Mouse (Mus musculus) C2C12 (cell line): ENCODE measurements around the gene Tnnt3. TPM values are rescaled to one million over a fixed set of nuclear protein-coding genes. Genes with fewer than 3 reads are reported as not detected.

Source experiments
- H3K27me3 ChIP-seq: one replicate; pipeline ENCODE4 v1.6.1; 2011; ENCODE audit not compliant: control insufficient read depth, insufficient read depth, insufficient read length
- H3K36me3 ChIP-seq: one replicate; pipeline ENCODE4 v1.6.1; 2011; ENCODE audit not compliant: control insufficient read depth, insufficient read depth
- H3K4me3 ChIP-seq: one replicate; pipeline ENCODE4 v1.5.1; 2011; ENCODE audit warnings: mild to moderate bottlenecking, control low read depth; ENCODE audit not compliant: poor library complexity, insufficient read depth, severe bottlenecking
- H3K79me2 ChIP-seq: one replicate; pipeline ENCODE4 v1.6.1; 2011; ENCODE audit not compliant: control insufficient read depth, insufficient read depth
- H3K79me3 ChIP-seq: one replicate; pipeline ENCODE4 v1.6.1; 2011; ENCODE audit warnings: low read depth, control low read depth
- H3ac ChIP-seq: one replicate; pipeline ENCODE3; 2011; ENCODE audit warnings: low read depth; ENCODE audit not compliant: control insufficient read depth, insufficient read length
- CEBPB ChIP-seq: IDR thresholded peaks from one replicate; pipeline ENCODE4 v1.6.1; 2011; ENCODE audit warnings: low read depth, mild to moderate bottlenecking, control low read depth, moderate library complexity
- CTCF ChIP-seq: IDR thresholded peaks from one replicate; pipeline ENCODE4 v1.5.1; 2011; ENCODE audit not compliant: control insufficient read depth, insufficient read depth, insufficient read length
- FOSL1 ChIP-seq: IDR thresholded peaks from one replicate; pipeline ENCODE4 v1.8.0; 2011; ENCODE audit warnings: mild to moderate bottlenecking, low read length; ENCODE audit not compliant: poor library complexity, insufficient read depth, severe bottlenecking
- MAX ChIP-seq: IDR thresholded peaks from one replicate; pipeline ENCODE4 v1.6.1; 2011; ENCODE audit warnings: mild to moderate bottlenecking, control low read depth
- MYOD1 ChIP-seq: IDR thresholded peaks from one replicate; pipeline ENCODE4 v1.6.1; 2011; ENCODE audit warnings: low read depth; ENCODE audit not compliant: control insufficient read depth, insufficient read length
- MYOG ChIP-seq: IDR thresholded peaks from one replicate; pipeline ENCODE4 v1.6.1; 2011; ENCODE audit not compliant: control insufficient read depth, insufficient read length; ENCODE audit errors: extremely low read depth
- USF1 ChIP-seq: IDR thresholded peaks from one replicate; pipeline ENCODE4 v1.6.1; 2011; ENCODE audit warnings: low read depth, mild to moderate bottlenecking, control low read depth, moderate library complexity
- polyA plus RNA-seq: library from polyadenylated mRNA; unstranded; fragments of >200 nt; fragmentation: generic; extraction: Trizol; gene quantifications from one replicate; pipeline ENCODE4 v1.2.1, GENCODE M21; 2012; ENCODE audit warnings: missing spikeins

The Tnnt3 gene
- polyA plus RNA-seq, 1 experiment: 6.8 TPM

- no peak for TF ChIP-seq CTCF
- no peak for TF ChIP-seq CEBPB
- TF ChIP-seq USF1: no peak
- TF ChIP-seq FOSL1: no peak
- TF ChIP-seq MYOG: no peak
- TF ChIP-seq MAX: no peak
- TF ChIP-seq MYOD1: no peak
- Histone ChIP-seq H3K4me3 (no peak overlapping the region), H3K27me3 (no peaks in the 10 kb centered on the region)
Observed at GRCm38 (mm10) chr7:142538766-142539165, 40.1 kb downstream of the Tnnt3 start.

GRCm38 (mm10) chr7:142539828-142540227 is 41.2 kb downstream of the Tnnt3 start:
- H3K79me2 ChIP-seq: no peaks in the 10 kb centered on the region
- H3K27me3 ChIP-seq: no peaks in the 10 kb centered on the region
- no peak overlapping the region for H3ac ChIP-seq
- no peak overlapping the region for H3K4me3 ChIP-seq
- no peaks in the 10 kb centered on the region for H3K79me3 ChIP-seq
- H3K36me3 ChIP-seq: no peaks in the 10 kb centered on the region
- no peak for TF ChIP-seq FOSL1
- TF ChIP-seq USF1: no peak
- no peak for TF ChIP-seq CTCF
- TF ChIP-seq CEBPB: no peak
- TF ChIP-seq MYOD1: no peak
- TF ChIP-seq MAX: no peak
- TF ChIP-seq MYOG: no peak

More at GRCm38 (mm10) chr7:142538766-142539165, 40.1 kb downstream of the Tnnt3 start:
- H3K79me2 ChIP-seq: peaks cover 5% of the 10 kb centered on the region
- H3K79me3 ChIP-seq: no peaks in the 10 kb centered on the region
- H3K36me3 ChIP-seq: no peaks in the 10 kb centered on the region
- H3ac ChIP-seq: no peak overlapping the region

GRCm38 (mm10) chr7:142542771-142543303 is 44.2 kb downstream of the Tnnt3 start:
- TF ChIP-seq FOSL1 (no peak), CEBPB (no peak), USF1 (no peak)
- Histone ChIP-seq H3K79me3 (no peaks in the 10 kb centered on the region), H3K27me3 (no peaks in the 10 kb centered on the region), H3K4me3 (no peak overlapping the region), H3ac (no peak overlapping the region), H3K79me2 (no peaks in the 10 kb centered on the region), H3K36me3 (no peaks in the 10 kb centered on the region)

GRCm38 (mm10) chr7:142545967-142546366 is 47.3 kb downstream of the Tnnt3 start:
- H3K36me3 ChIP-seq: no peaks in the 10 kb centered on the region
- no peaks in the 10 kb centered on the region for H3K79me3 ChIP-seq
- H3ac ChIP-seq: no peak overlapping the region
- H3K4me3 ChIP-seq: no peak overlapping the region
- no peaks in the 10 kb centered on the region for H3K79me2 ChIP-seq
- no peak for TF ChIP-seq MYOG
- TF ChIP-seq USF1: no peak
- H3K27me3 ChIP-seq: no peaks in the 10 kb centered on the region

- H3K36me3 ChIP-seq: no peaks in the 10 kb centered on the region
- no peaks in the 10 kb centered on the region for H3K27me3 ChIP-seq
- no peaks in the 10 kb centered on the region for H3K79me3 ChIP-seq
- TF ChIP-seq MAX (no peak), USF1 (no peak), CEBPB (no peak), MYOD1 (no peak), CTCF (no peak), FOSL1 (no peak), MYOG (no peak)
- H3K4me3 ChIP-seq: no peak overlapping the region
- H3K79me2 ChIP-seq: no peaks in the 10 kb centered on the region
- H3ac ChIP-seq: no peak overlapping the region
Observed at GRCm38 (mm10) chr7:142547874-142548273, 49.2 kb downstream of the Tnnt3 start.

- Histone ChIP-seq H3K4me3 (no peak overlapping the region), H3K79me2 (no peaks in the 10 kb centered on the region), H3K79me3 (no peaks in the 10 kb centered on the region), H3K36me3 (no peaks in the 10 kb centered on the region), H3K27me3 (no peaks in the 10 kb centered on the region), H3ac (no peak overlapping the region)
- TF ChIP-seq CEBPB (no peak), USF1 (no peak), MYOG (no peak), CTCF (no peak), FOSL1 (no peak), MYOD1 (no peak), MAX (no peak)
Observed at GRCm38 (mm10) chr7:142548706-142549105, 50.1 kb downstream of the Tnnt3 start.
